Mouse (Mus musculus): Measurements from ENCODE around the gene Dlg2.

DNA sequence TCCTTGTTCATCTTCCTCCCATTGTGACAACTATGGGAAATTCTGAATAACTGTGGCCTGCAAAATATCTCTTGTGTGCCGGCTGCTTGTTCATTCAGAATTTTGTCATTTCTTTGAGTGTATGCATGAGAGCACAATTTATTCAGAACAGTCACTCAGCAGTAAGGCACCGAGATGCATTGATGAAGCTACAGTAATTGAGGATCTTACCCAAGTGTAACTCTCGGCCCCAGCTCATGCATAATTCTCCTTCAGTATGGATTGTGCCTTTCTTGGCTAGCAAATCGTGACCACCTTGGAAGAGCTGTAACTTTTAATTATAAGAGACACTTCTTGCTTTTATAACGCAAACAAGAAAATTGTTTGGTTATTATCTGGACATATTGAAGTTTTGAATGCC, 682.7 kb downstream of the Dlg2 start:
- TF ChIP-seq POLR2A (IDR thresholded peaks at IDR 0.05; ENCODE audit: control insufficient read depth, extremely low read depth, insufficient read depth, low read length, poor library complexity) (no peak), CTCF (IDR thresholded peaks at IDR 0.05; ENCODE audit: borderline replicate concordance, control insufficient read depth, extremely low read depth, insufficient read depth, low read length, poor library complexity) (no peak)
